Mouse (Mus musculus): ENCODE data around the gene F3. TPM values are rescaled to one million over a fixed set of nuclear protein-coding genes. Genes with fewer than 3 reads are reported as not detected.

The F3 gene
- polyA plus RNA-seq, 1 experiment from 2014 or later, result 6.9 TPM

- ATAC-seq (ENCODE audit: insufficient number of reproducible peaks, insufficient read depth, low FRiP score, low read depth), result no peak
- Histone ChIP-seq H3K36me3 (ENCODE audit: control insufficient read depth, insufficient read depth, low read length) (no peaks in the 10 kb centered on the region), H3K4me1 (ENCODE audit: control insufficient read depth in 2 of 2, insufficient read depth in 2 of 2, low read length in 2 of 2) (peaks cover 15 to 18% of the 10 kb centered on the region in 2 experiments), H3K9me3 (ENCODE audit: control insufficient read depth, low read length) (no peaks in the 10 kb centered on the region), H3K4me2 (ENCODE audit: low read length) (no peak overlapping the region), H3K27me3 (ENCODE audit: control insufficient read depth, insufficient read depth, low read length) (no peaks in the 10 kb centered on the region), H3K9ac (ENCODE audit: low read length) (no peak overlapping the region), H3K4me3 (ENCODE audit: control insufficient read depth in 1 of 2, insufficient read depth in 1 of 2, low read depth in 1 of 2, low read length in 2 of 2) (no peak overlapping the region), H3K27ac (replicated peaks in 1 of 2; ENCODE audit: control insufficient read depth in 1 of 2, insufficient read depth in 1 of 2, low read depth in 2 of 2, low read length in 2 of 2) (no peak overlapping the region)
- WGBS, result 78% methylated on average over 5 of the region's 5 CpGs
Observed at GRCm38 (mm10) chr3:121716480-121716879, 6.9 kb upstream of the F3 start.

GRCm38 (mm10) chr3:121718679-121719078, 4.7 kb upstream of the F3 start:
- Histone ChIP-seq H3K4me3 (ENCODE audit: control insufficient read depth in 1 of 2, insufficient read depth in 1 of 2, low read depth in 1 of 2, low read length in 2 of 2) (no peak overlapping the region), H3K9me3 (ENCODE audit: control insufficient read depth, low read length) (no peaks in the 10 kb centered on the region), H3K4me2 (ENCODE audit: low read length) (no peak overlapping the region), H3K27ac (replicated peaks in 1 of 2; ENCODE audit: control insufficient read depth in 1 of 2, insufficient read depth in 1 of 2, low read depth in 2 of 2, low read length in 2 of 2) (no peak overlapping the region), H3K27me3 (ENCODE audit: control insufficient read depth, insufficient read depth, low read length) (no peaks in the 10 kb centered on the region), H3K36me3 (ENCODE audit: control insufficient read depth, insufficient read depth, low read length) (no peaks in the 10 kb centered on the region), H3K9ac (ENCODE audit: low read length) (no peak overlapping the region), H3K4me1 (ENCODE audit: control insufficient read depth in 2 of 2, insufficient read depth in 2 of 2, low read length in 2 of 2) (peaks cover 10 to 11% of the 10 kb centered on the region in 2 experiments)
- ATAC-seq (ENCODE audit: insufficient number of reproducible peaks, insufficient read depth, low FRiP score, low read depth), result no peak
- 63% methylated on average over 8 of the region's 8 CpGs for WGBS

GRCm38 (mm10) chr3:121719701-121720100, 3.6 kb upstream of the F3 start:
- Histone ChIP-seq H3K9me3 (ENCODE audit: control insufficient read depth, low read length) (no peaks in the 10 kb centered on the region), H3K4me1 (ENCODE audit: control insufficient read depth in 2 of 2, insufficient read depth in 2 of 2, low read length in 2 of 2) (peaks cover 9 to 18% of the 10 kb centered on the region in 2 experiments; a peak in 3 of 4 replicates), H3K4me2 (ENCODE audit: low read length) (no peak overlapping the region), H3K9ac (ENCODE audit: low read length) (no peak overlapping the region), H3K27me3 (ENCODE audit: control insufficient read depth, insufficient read depth, low read length) (no peaks in the 10 kb centered on the region), H3K4me3 (ENCODE audit: control insufficient read depth in 1 of 2, insufficient read depth in 1 of 2, low read depth in 1 of 2, low read length in 2 of 2) (no peak overlapping the region), H3K27ac (replicated peaks in 1 of 2; ENCODE audit: control insufficient read depth in 1 of 2, insufficient read depth in 1 of 2, low read depth in 2 of 2, low read length in 2 of 2) (no peak overlapping the region), H3K36me3 (ENCODE audit: control insufficient read depth, insufficient read depth, low read length) (no peaks in the 10 kb centered on the region)
- ATAC-seq (ENCODE audit: insufficient number of reproducible peaks, insufficient read depth, low FRiP score, low read depth), result no peak
- 81% methylated on average over 3 of the region's 3 CpGs for WGBS

GRCm38 (mm10) chr3:121720801-121721690, 2.3 kb upstream of the F3 start:
- Histone ChIP-seq H3K9me3 (ENCODE audit: control insufficient read depth, low read length) (no peaks in the 10 kb centered on the region), H3K4me1 (ENCODE audit: control insufficient read depth in 2 of 2, insufficient read depth in 2 of 2, low read length in 2 of 2) (peaks cover 4 to 14% of the 10 kb centered on the region in 2 experiments; a peak in 3 of 4 replicates), H3K4me3 (ENCODE audit: control insufficient read depth in 1 of 2, insufficient read depth in 1 of 2, low read depth in 1 of 2, low read length in 2 of 2) (no peak overlapping the region), H3K9ac (ENCODE audit: low read length) (no peak overlapping the region), H3K4me2 (ENCODE audit: low read length) (peak overlapping the region; percentile 34; the same call in 1 of the 2 replicates), H3K27ac (replicated peaks in 1 of 2; ENCODE audit: control insufficient read depth in 1 of 2, insufficient read depth in 1 of 2, low read depth in 2 of 2, low read length in 2 of 2) (no peak overlapping the region), H3K36me3 (ENCODE audit: control insufficient read depth, insufficient read depth, low read length) (no peaks in the 10 kb centered on the region), H3K27me3 (ENCODE audit: control insufficient read depth, insufficient read depth, low read length) (no peaks in the 10 kb centered on the region)
- no peak for ATAC-seq (ENCODE audit: insufficient number of reproducible peaks, insufficient read depth, low FRiP score, low read depth)
- WGBS, result 46% methylated on average over 14 of the region's 14 CpGs

- Histone ChIP-seq H3K36me3 (ENCODE audit: control insufficient read depth, insufficient read depth, low read length) (no peaks in the 10 kb centered on the region), H3K4me3 (ENCODE audit: control insufficient read depth in 1 of 2, insufficient read depth in 1 of 2, low read depth in 1 of 2, low read length in 2 of 2) (no peak overlapping the region), H3K4me2 (ENCODE audit: low read length) (peak overlapping the region; percentile 34; the same call in 1 of the 2 replicates), H3K9me3 (ENCODE audit: control insufficient read depth, low read length) (no peaks in the 10 kb centered on the region), H3K27me3 (ENCODE audit: control insufficient read depth, insufficient read depth, low read length) (no peaks in the 10 kb centered on the region), H3K9ac (ENCODE audit: low read length) (no peak overlapping the region), H3K27ac (replicated peaks in 1 of 2; ENCODE audit: control insufficient read depth in 1 of 2, insufficient read depth in 1 of 2, low read depth in 2 of 2, low read length in 2 of 2) (no peak overlapping the region), H3K4me1 (ENCODE audit: control insufficient read depth in 2 of 2, insufficient read depth in 2 of 2, low read length in 2 of 2) (peaks cover 4 to 14% of the 10 kb centered on the region in 2 experiments; a peak in 3 of 4 replicates)
- WGBS, result 70% methylated on average over 7 of the region's 7 CpGs
- no peak for ATAC-seq (ENCODE audit: insufficient number of reproducible peaks, insufficient read depth, low FRiP score, low read depth)
Observed at GRCm38 (mm10) chr3:121721691-121722070, 1.7 kb upstream of the F3 start.

- Histone ChIP-seq H3K4me1 (ENCODE audit: control insufficient read depth in 2 of 2, insufficient read depth in 2 of 2, low read length in 2 of 2) (peaks cover 4 to 14% of the 10 kb centered on the region in 2 experiments; a peak in 3 of 4 replicates), H3K27me3 (ENCODE audit: control insufficient read depth, insufficient read depth, low read length) (no peaks in the 10 kb centered on the region), H3K9me3 (ENCODE audit: control insufficient read depth, low read length) (no peaks in the 10 kb centered on the region), H3K27ac (replicated peaks in 1 of 2; ENCODE audit: control insufficient read depth in 1 of 2, insufficient read depth in 1 of 2, low read depth in 2 of 2, low read length in 2 of 2) (peak overlapping the region in 1 of 2 experiments; percentile 67; a peak in 1 of 4 replicates), H3K4me3 (ENCODE audit: control insufficient read depth in 1 of 2, insufficient read depth in 1 of 2, low read depth in 1 of 2, low read length in 2 of 2) (peak overlapping the region; percentile 69 to 88), H3K4me2 (ENCODE audit: low read length) (peak overlapping the region; percentile 95), H3K9ac (ENCODE audit: low read length) (peak overlapping the region; percentile 80), H3K36me3 (ENCODE audit: control insufficient read depth, insufficient read depth, low read length) (peaks cover under 1% of the 10 kb centered on the region; the same call in 1 of the 2 replicates)
- WGBS, result 5% methylated on average over 20 of the region's 20 CpGs
- ATAC-seq (ENCODE audit: insufficient number of reproducible peaks, insufficient read depth, low FRiP score, low read depth), result no peak
Observed at GRCm38 (mm10) chr3:121723968-121724524, 709 bp downstream of the F3 start.

- Histone ChIP-seq H3K27ac (replicated peaks in 1 of 2; ENCODE audit: control insufficient read depth in 1 of 2, insufficient read depth in 1 of 2, low read depth in 2 of 2, low read length in 2 of 2) (no peak overlapping the region), H3K36me3 (ENCODE audit: control insufficient read depth, insufficient read depth, low read length) (peaks cover 5% of the 10 kb centered on the region), H3K9me3 (ENCODE audit: control insufficient read depth, low read length) (no peaks in the 10 kb centered on the region), H3K4me3 (ENCODE audit: control insufficient read depth in 1 of 2, insufficient read depth in 1 of 2, low read depth in 1 of 2, low read length in 2 of 2) (peak overlapping the region; percentile 69 to 88; a peak in 3 of 4 replicates), H3K9ac (ENCODE audit: low read length) (peak overlapping the region; percentile 80), H3K4me1 (ENCODE audit: control insufficient read depth in 2 of 2, insufficient read depth in 2 of 2, low read length in 2 of 2) (peaks cover 4 to 14% of the 10 kb centered on the region in 2 experiments; a peak in 3 of 4 replicates), H3K27me3 (ENCODE audit: control insufficient read depth, insufficient read depth, low read length) (no peaks in the 10 kb centered on the region), H3K4me2 (ENCODE audit: low read length) (peak overlapping the region; percentile 95)
- WGBS, result 25% methylated on average over 12 of the region's 12 CpGs
- ATAC-seq (ENCODE audit: insufficient number of reproducible peaks, insufficient read depth, low FRiP score, low read depth), result no peak
Observed at GRCm38 (mm10) chr3:121724553-121724952, 1.2 kb downstream of the F3 start.

All from heart, embryonic 14.5 days (tissue).